Mouse (Mus musculus): ENCODE measurements at regions not wholly inside any gene's neighbourhood (a gene's known extent, or its start where the extent isn't known, plus 50 kb on each side); places are given as distances from the start of the nearest gene placed in this dataset.

DNA sequence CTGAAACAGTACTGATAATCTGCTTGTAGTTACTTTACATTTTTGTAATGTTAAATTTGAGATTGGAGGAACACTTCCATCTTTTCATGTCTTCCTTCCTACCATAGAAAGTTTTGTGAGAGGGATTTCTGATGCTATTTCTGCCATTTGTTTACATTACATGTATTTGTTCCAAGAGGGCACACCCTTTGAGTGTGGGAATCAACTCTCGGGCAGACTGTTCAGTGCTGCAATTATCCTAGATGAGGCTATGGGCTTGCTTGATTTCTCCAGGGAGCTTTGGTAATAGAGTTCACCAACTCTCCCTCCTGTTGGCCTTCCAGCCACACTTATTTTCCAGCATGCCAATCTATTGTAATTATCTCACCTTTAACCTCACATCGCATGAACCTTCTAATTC, 52.4 kb downstream of the Gm13691 start:
- H3K4me1 ChIP-seq (ENCODE audit: control insufficient read depth, insufficient read depth, low read length), result no peaks in the 10 kb centered on the region
- H3K27ac ChIP-seq (ENCODE audit: insufficient read depth, low read length), result no peak overlapping the region
- no peak for TF ChIP-seq POLR2A (IDR thresholded peaks at IDR 0.05; ENCODE audit: extremely low read depth, insufficient read depth, low read length)
- no peak for TF ChIP-seq CTCF (IDR thresholded peaks at IDR 0.05; ENCODE audit: extremely low read depth, insufficient read depth, low read length)
- H3K4me3 ChIP-seq (ENCODE audit: insufficient read depth, low read length), result no peak overlapping the region

DNA sequence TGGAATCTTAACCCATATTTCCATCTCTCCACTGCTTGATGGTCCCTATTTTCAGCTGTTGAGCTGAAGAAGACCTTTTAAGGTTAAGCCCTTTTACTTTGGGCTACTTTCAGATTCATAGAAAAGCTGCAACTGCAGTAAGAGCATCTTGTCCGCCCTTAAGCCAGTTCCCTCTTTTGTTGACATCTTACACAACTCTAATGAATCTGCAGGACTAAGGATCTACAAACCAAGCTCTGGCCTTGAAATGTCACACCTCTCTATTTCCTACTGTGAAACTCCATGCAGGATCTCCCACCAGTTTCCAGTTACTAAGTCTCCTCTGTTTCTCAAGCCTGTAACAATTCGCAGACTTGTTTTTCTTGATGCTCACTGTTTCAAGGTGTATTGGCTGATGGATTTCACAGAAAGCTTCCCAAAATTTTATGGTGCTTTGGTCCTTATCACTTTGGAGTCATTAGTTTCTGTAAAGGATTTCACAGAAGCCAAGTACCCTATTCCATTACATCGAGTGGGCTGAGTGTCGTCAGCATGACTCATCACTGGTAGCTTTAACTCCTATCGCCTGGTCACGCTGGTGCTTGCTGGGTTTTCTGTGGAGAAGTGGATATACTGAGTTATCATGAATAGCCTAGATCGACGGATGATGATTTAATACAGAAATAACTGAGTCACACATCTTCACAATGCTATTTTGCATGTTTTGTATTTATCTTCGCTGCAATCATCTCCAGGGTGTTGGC, 58.2 kb downstream of the Gm13691 start:
- Histone ChIP-seq H3K4me1 (ENCODE audit: control insufficient read depth, insufficient read depth, low read length) (no peaks in the 10 kb centered on the region), H3K4me3 (ENCODE audit: insufficient read depth, low read length) (no peak overlapping the region), H3K27ac (ENCODE audit: insufficient read depth, low read length) (no peak overlapping the region)
- no peak for TF ChIP-seq POLR2A (IDR thresholded peaks at IDR 0.05; ENCODE audit: extremely low read depth, insufficient read depth, low read length)
- no peak for TF ChIP-seq CTCF (IDR thresholded peaks at IDR 0.05; ENCODE audit: extremely low read depth, insufficient read depth, low read length)

GRCm38 (mm10) chr2:84051883-84052331, 61.6 kb downstream of the Gm13691 start:
- H3K4me3 ChIP-seq (ENCODE audit: insufficient read depth, low read length), result no peak overlapping the region
- no peaks in the 10 kb centered on the region for H3K4me1 ChIP-seq (ENCODE audit: control insufficient read depth, insufficient read depth, low read length)
- TF ChIP-seq CTCF (IDR thresholded peaks at IDR 0.05; ENCODE audit: extremely low read depth, insufficient read depth, low read length) (no peak), POLR2A (IDR thresholded peaks at IDR 0.05; ENCODE audit: extremely low read depth, insufficient read depth, low read length) (no peak)
- no peak overlapping the region for H3K27ac ChIP-seq (ENCODE audit: insufficient read depth, low read length)

- Histone ChIP-seq H3K27ac (ENCODE audit: insufficient read depth, low read length) (no peak overlapping the region), H3K4me1 (ENCODE audit: control insufficient read depth, insufficient read depth, low read length) (no peaks in the 10 kb centered on the region), H3K4me3 (ENCODE audit: insufficient read depth, low read length) (no peak overlapping the region)
- no peak for TF ChIP-seq CTCF (IDR thresholded peaks at IDR 0.05; ENCODE audit: extremely low read depth, insufficient read depth, low read length)
- no peak for TF ChIP-seq POLR2A (IDR thresholded peaks at IDR 0.05; ENCODE audit: extremely low read depth, insufficient read depth, low read length)
Measured at GRCm38 (mm10) chr2:84059246-84059645, 68.9 kb downstream of the Gm13691 start.

GRCm38 (mm10) chr2:84061221-84061620, 70.9 kb downstream of the Gm13691 start:
- Histone ChIP-seq H3K4me1 (ENCODE audit: control insufficient read depth, insufficient read depth, low read length) (no peaks in the 10 kb centered on the region), H3K27ac (ENCODE audit: insufficient read depth, low read length) (no peak overlapping the region), H3K4me3 (ENCODE audit: insufficient read depth, low read length) (no peak overlapping the region)
- TF ChIP-seq CTCF (IDR thresholded peaks at IDR 0.05; ENCODE audit: extremely low read depth, insufficient read depth, low read length), result no peak
- TF ChIP-seq POLR2A (IDR thresholded peaks at IDR 0.05; ENCODE audit: extremely low read depth, insufficient read depth, low read length), result no peak

DNA sequence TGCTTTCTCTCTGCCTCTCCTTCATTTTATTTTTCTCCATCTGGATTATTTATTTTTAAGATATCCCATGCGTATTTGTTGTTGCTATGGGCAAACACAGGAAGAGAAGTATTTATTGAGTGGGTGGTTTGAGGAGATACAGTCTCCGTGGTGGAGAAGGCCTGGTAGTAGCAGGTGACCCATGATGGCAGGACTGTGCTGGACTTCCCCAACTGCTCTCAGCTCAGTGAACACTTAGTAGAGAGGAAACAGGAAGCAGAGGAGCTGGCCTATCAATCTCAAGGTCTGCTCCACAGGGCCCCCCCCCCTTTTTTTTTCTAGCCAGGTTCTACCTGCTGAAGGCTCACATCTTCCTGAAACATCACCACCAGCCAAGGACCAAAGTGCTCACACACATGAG, 74.0 kb downstream of the Gm13691 start:
- TF ChIP-seq CTCF (IDR thresholded peaks at IDR 0.05; ENCODE audit: extremely low read depth, insufficient read depth, low read length) (no peak), POLR2A (IDR thresholded peaks at IDR 0.05; ENCODE audit: extremely low read depth, insufficient read depth, low read length) (no peak)
- H3K27ac ChIP-seq (ENCODE audit: insufficient read depth, low read length), result no peak overlapping the region
- no peaks in the 10 kb centered on the region for H3K4me1 ChIP-seq (ENCODE audit: control insufficient read depth, insufficient read depth, low read length)

GRCm38 (mm10) chr2:84065061-84065460, 74.7 kb downstream of the Gm13691 start:
- Histone ChIP-seq H3K4me3 (ENCODE audit: insufficient read depth, low read length) (no peak overlapping the region), H3K27ac (ENCODE audit: insufficient read depth, low read length) (no peak overlapping the region), H3K4me1 (ENCODE audit: control insufficient read depth, insufficient read depth, low read length) (no peaks in the 10 kb centered on the region)
- TF ChIP-seq POLR2A (IDR thresholded peaks at IDR 0.05; ENCODE audit: extremely low read depth, insufficient read depth, low read length) (no peak), CTCF (IDR thresholded peaks at IDR 0.05; ENCODE audit: extremely low read depth, insufficient read depth, low read length) (no peak)

More for the DNA sequence above, 74.0 kb downstream of the Gm13691 start:
- H3K4me3 ChIP-seq (ENCODE audit: insufficient read depth, low read length), result no peak overlapping the region

GRCm38 (mm10) chr2:84065749-84066148, 75.4 kb downstream of the Gm13691 start:
- H3K4me3 ChIP-seq (ENCODE audit: insufficient read depth, low read length), result no peak overlapping the region
- TF ChIP-seq CTCF (IDR thresholded peaks at IDR 0.05; ENCODE audit: extremely low read depth, insufficient read depth, low read length), result no peak
- H3K4me1 ChIP-seq (ENCODE audit: control insufficient read depth, insufficient read depth, low read length), result no peaks in the 10 kb centered on the region
- no peak overlapping the region for H3K27ac ChIP-seq (ENCODE audit: insufficient read depth, low read length)

GRCm38 (mm10) chr2:84066151-84066693, 75.9 kb downstream of the Gm13691 start:
- TF ChIP-seq POLR2A (IDR thresholded peaks at IDR 0.05; ENCODE audit: extremely low read depth, insufficient read depth, low read length) (no peak), CTCF (IDR thresholded peaks at IDR 0.05; ENCODE audit: extremely low read depth, insufficient read depth, low read length) (no peak)
- Histone ChIP-seq H3K4me1 (ENCODE audit: control insufficient read depth, insufficient read depth, low read length) (no peaks in the 10 kb centered on the region), H3K27ac (ENCODE audit: insufficient read depth, low read length) (no peak overlapping the region), H3K4me3 (ENCODE audit: insufficient read depth, low read length) (no peak overlapping the region)
